Mouse (Mus musculus): Measurements from ENCODE around the gene Pdpk1. TPM values are rescaled to one million over a fixed set of nuclear protein-coding genes. Genes with fewer than 3 reads are reported as not detected.

The Pdpk1 gene
- polyA plus RNA-seq, 1 experiment, result 56.6 TPM

- no peaks in the 10 kb centered on the region for H3K36me3 ChIP-seq (ENCODE audit: control insufficient read depth, insufficient read depth, low read length)
- 80% methylated on average over 8 of the region's 8 CpGs for WGBS
- no peak for DNase-seq
- no peaks in the 10 kb centered on the region for H3K27me3 ChIP-seq (ENCODE audit: control insufficient read depth, insufficient read depth, low read length)
- TF ChIP-seq POLR2A (IDR thresholded peaks at IDR 0.05; ENCODE audit: control insufficient read depth, extremely low read depth, insufficient read depth, low read length, poor library complexity) (no peak), CTCF (IDR thresholded peaks at IDR 0.05; ENCODE audit: borderline replicate concordance, control insufficient read depth, extremely low read depth, insufficient read depth, low read length, poor library complexity) (no peak)
- no peak overlapping the region for H3K27ac ChIP-seq (ENCODE audit: control insufficient read depth, insufficient read depth, low read length)
- peaks cover 3% of the 10 kb centered on the region; the same call in 1 of the 2 replicates for H3K4me1 ChIP-seq (replicated peaks; ENCODE audit: control insufficient read depth, insufficient read depth, low read length)
- H3K4me3 ChIP-seq (ENCODE audit: control insufficient read depth, insufficient read depth, low read length), result no peak overlapping the region
These were observed 42.5 kb upstream of the Pdpk1 start for GRCm38 (mm10) chr17:24193268-24193667.

DNA sequence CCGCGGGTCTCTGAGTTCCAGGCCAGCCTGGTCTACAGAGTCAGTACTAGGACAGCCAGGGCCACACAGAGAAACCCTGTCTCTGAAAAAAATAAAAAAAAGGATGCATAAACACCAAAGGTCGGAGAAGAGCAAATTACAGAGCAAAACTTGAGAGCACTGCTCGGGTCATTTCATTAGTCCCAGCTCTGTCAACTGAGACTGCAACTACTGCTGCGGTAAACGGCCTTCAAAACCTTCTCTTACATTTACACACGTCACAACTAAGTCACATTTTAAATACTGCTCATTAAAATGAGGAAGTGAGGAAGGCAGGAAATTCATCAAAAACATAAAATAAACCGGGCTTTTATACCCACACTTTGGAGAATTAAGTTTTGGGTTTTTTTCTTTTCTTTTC, 42.1 kb upstream of the Pdpk1 start:
- WGBS, result 35% methylated on average over 8 of the region's 8 CpGs
- no peak for DNase-seq
- TF ChIP-seq POLR2A (IDR thresholded peaks at IDR 0.05; ENCODE audit: control insufficient read depth, extremely low read depth, insufficient read depth, low read length, poor library complexity), result no peak
- TF ChIP-seq CTCF (IDR thresholded peaks at IDR 0.05; ENCODE audit: borderline replicate concordance, control insufficient read depth, extremely low read depth, insufficient read depth, low read length, poor library complexity), result no peak
- H3K36me3 ChIP-seq (ENCODE audit: control insufficient read depth, insufficient read depth, low read length), result no peaks in the 10 kb centered on the region
- H3K4me1 ChIP-seq (replicated peaks; ENCODE audit: control insufficient read depth, insufficient read depth, low read length), result peaks cover 3% of the 10 kb centered on the region; the same call in 1 of the 2 replicates
- H3K27me3 ChIP-seq (ENCODE audit: control insufficient read depth, insufficient read depth, low read length), result no peaks in the 10 kb centered on the region
- H3K27ac ChIP-seq (ENCODE audit: control insufficient read depth, insufficient read depth, low read length), result no peak overlapping the region
- no peak overlapping the region for H3K4me3 ChIP-seq (ENCODE audit: control insufficient read depth, insufficient read depth, low read length)

DNA sequence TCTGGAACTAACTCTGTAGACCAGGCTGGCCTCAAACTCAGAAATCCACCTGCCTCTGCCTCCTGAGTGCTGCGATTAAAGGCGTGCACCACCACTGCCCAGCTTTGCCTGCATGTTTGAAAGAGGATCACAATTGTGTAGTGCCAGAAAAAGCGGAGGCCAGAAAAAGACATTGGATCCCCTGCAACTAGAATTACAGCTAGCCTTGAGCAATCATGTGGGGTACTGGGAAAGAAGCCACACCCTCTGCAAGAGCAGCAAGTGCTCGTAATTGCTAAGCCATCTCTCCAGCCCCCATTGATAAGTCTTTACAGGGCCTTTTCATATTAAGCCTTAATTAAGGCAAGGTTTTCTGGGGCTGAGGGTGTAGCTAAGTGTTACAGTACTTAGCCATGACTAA, 40.8 kb upstream of the Pdpk1 start:
- no peak overlapping the region for H3K4me3 ChIP-seq (ENCODE audit: control insufficient read depth, insufficient read depth, low read length)
- H3K27ac ChIP-seq (ENCODE audit: control insufficient read depth, insufficient read depth, low read length), result no peak overlapping the region
- H3K4me1 ChIP-seq (replicated peaks; ENCODE audit: control insufficient read depth, insufficient read depth, low read length), result peaks cover 3% of the 10 kb centered on the region; the same call in 1 of the 2 replicates
- H3K36me3 ChIP-seq (ENCODE audit: control insufficient read depth, insufficient read depth, low read length), result no peaks in the 10 kb centered on the region
- no peak for DNase-seq
- H3K27me3 ChIP-seq (ENCODE audit: control insufficient read depth, insufficient read depth, low read length), result no peaks in the 10 kb centered on the region
- TF ChIP-seq CTCF (IDR thresholded peaks at IDR 0.05; ENCODE audit: borderline replicate concordance, control insufficient read depth, extremely low read depth, insufficient read depth, low read length, poor library complexity) (no peak), POLR2A (IDR thresholded peaks at IDR 0.05; ENCODE audit: control insufficient read depth, extremely low read depth, insufficient read depth, low read length, poor library complexity) (no peak)
- WGBS, result 92% methylated on average over 4 of the region's 4 CpGs

DNA sequence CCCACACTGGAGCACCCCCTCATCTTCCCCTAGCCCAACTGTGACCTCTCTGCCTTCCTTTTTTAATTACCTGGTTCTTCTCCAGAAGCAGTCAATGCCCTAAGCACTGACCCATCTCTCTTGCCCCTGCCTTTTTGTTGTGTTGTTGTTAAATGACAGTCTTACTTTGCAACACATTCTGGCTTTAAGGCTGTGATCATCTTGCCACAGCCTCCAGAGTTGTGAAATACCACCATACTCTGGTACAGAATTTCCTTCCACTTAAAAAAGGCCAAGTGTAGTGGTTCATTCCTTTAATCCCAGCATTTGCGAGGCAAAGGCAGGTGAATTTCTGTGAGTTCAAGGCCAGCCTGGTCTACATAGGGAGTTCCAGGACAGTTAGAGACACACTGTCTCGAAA, 40.2 kb upstream of the Pdpk1 start:
- no peak overlapping the region for H3K27ac ChIP-seq (ENCODE audit: control insufficient read depth, insufficient read depth, low read length)

GRCm38 (mm10) chr17:24174259-24174658, 23.5 kb upstream of the Pdpk1 start:
- WGBS, result 90% methylated on average over 3 of the region's 3 CpGs
- Histone ChIP-seq H3K27me3 (ENCODE audit: control insufficient read depth, insufficient read depth, low read length) (no peaks in the 10 kb centered on the region), H3K4me1 (replicated peaks; ENCODE audit: control insufficient read depth, insufficient read depth, low read length) (peaks cover 6% of the 10 kb centered on the region), H3K4me3 (ENCODE audit: control insufficient read depth, insufficient read depth, low read length) (no peak overlapping the region), H3K27ac (ENCODE audit: control insufficient read depth, insufficient read depth, low read length) (no peak overlapping the region), H3K36me3 (ENCODE audit: control insufficient read depth, insufficient read depth, low read length) (no peaks in the 10 kb centered on the region)
- TF ChIP-seq POLR2A (IDR thresholded peaks at IDR 0.05; ENCODE audit: control insufficient read depth, extremely low read depth, insufficient read depth, low read length, poor library complexity) (no peak), CTCF (IDR thresholded peaks at IDR 0.05; ENCODE audit: borderline replicate concordance, control insufficient read depth, extremely low read depth, insufficient read depth, low read length, poor library complexity) (no peak)
- no peak for DNase-seq

More for the DNA sequence above, 40.2 kb upstream of the Pdpk1 start:
- TF ChIP-seq CTCF (IDR thresholded peaks at IDR 0.05; ENCODE audit: borderline replicate concordance, control insufficient read depth, extremely low read depth, insufficient read depth, low read length, poor library complexity) (no peak), POLR2A (IDR thresholded peaks at IDR 0.05; ENCODE audit: control insufficient read depth, extremely low read depth, insufficient read depth, low read length, poor library complexity) (no peak)
- Histone ChIP-seq H3K4me1 (replicated peaks; ENCODE audit: control insufficient read depth, insufficient read depth, low read length) (peaks cover 3% of the 10 kb centered on the region; the same call in 1 of the 2 replicates), H3K36me3 (ENCODE audit: control insufficient read depth, insufficient read depth, low read length) (no peaks in the 10 kb centered on the region), H3K4me3 (ENCODE audit: control insufficient read depth, insufficient read depth, low read length) (no peak overlapping the region), H3K27me3 (ENCODE audit: control insufficient read depth, insufficient read depth, low read length) (no peaks in the 10 kb centered on the region)
- 87% methylated on average over 2 of the region's 2 CpGs for WGBS
- DNase-seq, result no peak

GRCm38 (mm10) chr17:24173423-24173822, 22.7 kb upstream of the Pdpk1 start:
- Histone ChIP-seq H3K4me3 (ENCODE audit: control insufficient read depth, insufficient read depth, low read length) (no peak overlapping the region), H3K4me1 (replicated peaks; ENCODE audit: control insufficient read depth, insufficient read depth, low read length) (peaks cover 9% of the 10 kb centered on the region), H3K36me3 (ENCODE audit: control insufficient read depth, insufficient read depth, low read length) (no peaks in the 10 kb centered on the region), H3K27ac (ENCODE audit: control insufficient read depth, insufficient read depth, low read length) (no peak overlapping the region), H3K27me3 (ENCODE audit: control insufficient read depth, insufficient read depth, low read length) (no peaks in the 10 kb centered on the region)
- DNase-seq, result peak; percentile 66
- TF ChIP-seq POLR2A (IDR thresholded peaks at IDR 0.05; ENCODE audit: control insufficient read depth, extremely low read depth, insufficient read depth, low read length, poor library complexity), result no peak
- no peak for TF ChIP-seq CTCF (IDR thresholded peaks at IDR 0.05; ENCODE audit: borderline replicate concordance, control insufficient read depth, extremely low read depth, insufficient read depth, low read length, poor library complexity)
- 11% methylated on average over 3 of the region's 3 CpGs for WGBS

DNA sequence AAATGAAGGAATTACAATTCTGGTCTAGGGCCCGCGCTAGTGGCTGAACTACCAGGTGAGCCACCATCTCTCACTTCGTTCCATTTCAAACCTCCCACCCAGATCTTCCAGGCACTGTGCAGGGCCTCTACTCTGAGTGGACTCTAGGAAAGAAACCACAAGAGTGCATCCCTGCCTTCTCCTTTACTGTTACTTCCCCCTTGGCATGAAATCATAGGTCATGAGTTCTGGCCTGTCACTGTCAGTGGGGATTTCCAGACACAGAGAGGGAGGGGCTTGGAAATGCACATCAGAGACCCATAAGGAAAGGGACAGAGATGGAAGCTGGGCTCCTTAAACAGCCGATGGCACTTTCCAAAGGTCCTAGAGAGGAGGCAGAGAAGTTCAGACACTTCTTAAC, 21.0 kb upstream of the Pdpk1 start:
- WGBS, result 89% methylated on average over 4 of the region's 4 CpGs
- no peak for TF ChIP-seq POLR2A (IDR thresholded peaks at IDR 0.05; ENCODE audit: control insufficient read depth, extremely low read depth, insufficient read depth, low read length, poor library complexity)
- TF ChIP-seq CTCF (IDR thresholded peaks at IDR 0.05; ENCODE audit: borderline replicate concordance, control insufficient read depth, extremely low read depth, insufficient read depth, low read length, poor library complexity), result no peak
- Histone ChIP-seq H3K36me3 (ENCODE audit: control insufficient read depth, insufficient read depth, low read length) (peaks cover 5% of the 10 kb centered on the region; the same call in 1 of the 2 replicates), H3K27ac (ENCODE audit: control insufficient read depth, insufficient read depth, low read length) (no peak overlapping the region; the same call in 1 of the 2 replicates), H3K27me3 (ENCODE audit: control insufficient read depth, insufficient read depth, low read length) (no peaks in the 10 kb centered on the region), H3K4me3 (ENCODE audit: control insufficient read depth, insufficient read depth, low read length) (no peak overlapping the region), H3K4me1 (replicated peaks; ENCODE audit: control insufficient read depth, insufficient read depth, low read length) (peaks cover 17% of the 10 kb centered on the region)
- no peak for DNase-seq
